Mouse (Mus musculus) ES-Bruce4 (cell line): ENCODE measurements around the gene BC030867. TPM values are rescaled to one million over a fixed set of nuclear protein-coding genes. Genes with fewer than 3 reads are reported as not detected.

ENCODE experiments used
- H3K27ac ChIP-seq: 2 replicates; pipeline ENCODE4 v1.5.1; 2012; ENCODE audit warnings: low read length, inconsistent platforms; ENCODE audit not compliant: insufficient read depth
- H3K27me3 ChIP-seq: 2 replicates; pipeline ENCODE4 v1.6.1; 2012; ENCODE audit warnings: mild to moderate bottlenecking, low read length, inconsistent platforms; ENCODE audit not compliant: control insufficient read depth, poor library complexity, insufficient read depth, severe bottlenecking
- H3K36me3 ChIP-seq: 2 replicates; pipeline ENCODE4 v1.6.1; 2012; ENCODE audit warnings: inconsistent platforms, mild to moderate bottlenecking, low read length, moderate library complexity; ENCODE audit not compliant: control insufficient read depth, poor library complexity, insufficient read depth, severe bottlenecking
- H3K4me1 ChIP-seq: one replicate; pipeline ENCODE4 v1.8.1; 2011; ENCODE audit warnings: low read length; ENCODE audit not compliant: control insufficient read depth, insufficient read depth
- H3K4me3 ChIP-seq: 2 replicates; pipeline ENCODE4 v1.5.1; 2011; ENCODE audit warnings: low read depth, mild to moderate bottlenecking, low read length
- H3K9ac ChIP-seq: 2 replicates; pipeline ENCODE4 v1.6.1; 2012; ENCODE audit warnings: low read depth, mild to moderate bottlenecking, inconsistent platforms; ENCODE audit not compliant: poor library complexity, severe bottlenecking
- H3K9me3 ChIP-seq: replicated peaks from 2 replicates; pipeline ENCODE4 v1.6.1; 2012; ENCODE audit warnings: mild to moderate bottlenecking, low read length, inconsistent platforms; ENCODE audit not compliant: control insufficient read depth, poor library complexity, insufficient read depth, severe bottlenecking
- CTCF ChIP-seq: IDR thresholded peaks from one replicate; pipeline ENCODE4 v1.8.1; 2011; ENCODE audit warnings: low read depth, low read length
- EP300 ChIP-seq: IDR thresholded peaks from 2 replicates; pipeline ENCODE4 v1.6.1; 2011; ENCODE audit warnings: low read depth, low read length; ENCODE audit not compliant: insufficient read depth
- POLR2A ChIP-seq: IDR thresholded peaks from one replicate; pipeline ENCODE4 v1.8.1; 2011; ENCODE audit warnings: low read length; ENCODE audit not compliant: insufficient read depth
- polyA plus RNA-seq: library from polyadenylated mRNA; stranded (reverse); fragments of >200 nt; gene quantifications from 2 replicates; pipeline ENCODE4 v1.2.4, GENCODE M21; 2011; ENCODE audit warnings: low read depth; ENCODE audit not compliant: missing spikeins, insufficient read depth, insufficient read length

Gene BC030867
- polyA plus RNA-seq, 1 experiment = 34.0 TPM

DNA sequence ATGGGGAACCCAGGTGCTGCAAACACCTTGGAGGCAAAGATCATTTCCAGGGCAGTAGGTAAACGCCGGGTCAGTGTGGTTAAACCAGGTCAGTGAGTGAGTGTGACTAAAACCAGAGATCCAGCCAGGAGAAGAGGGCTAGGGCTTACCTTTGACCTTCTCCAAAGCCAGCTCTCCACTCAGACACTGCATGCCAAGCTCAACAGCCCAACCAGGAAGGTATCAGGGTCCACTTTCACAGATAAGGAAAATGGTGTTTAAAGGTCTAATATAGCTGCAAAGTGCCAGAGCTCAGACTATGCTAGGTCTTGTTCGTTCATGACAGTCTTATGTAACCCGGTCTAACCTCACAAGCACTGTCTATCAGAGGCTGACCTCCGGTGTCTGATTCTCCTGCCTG lies 7.4 kb upstream of the BC030867 start:
- no peak overlapping the region for H3K4me3 ChIP-seq
- no peak overlapping the region for H3K9ac ChIP-seq
- H3K9me3 ChIP-seq = no peaks in the 10 kb centered on the region
- H3K27ac ChIP-seq = no peak overlapping the region
- TF ChIP-seq EP300 = no peak
- no peak for TF ChIP-seq POLR2A
- TF ChIP-seq CTCF = no peak
- H3K36me3 ChIP-seq = no peaks in the 10 kb centered on the region
- no peaks in the 10 kb centered on the region for H3K27me3 ChIP-seq
- no peaks in the 10 kb centered on the region for H3K4me1 ChIP-seq

DNA sequence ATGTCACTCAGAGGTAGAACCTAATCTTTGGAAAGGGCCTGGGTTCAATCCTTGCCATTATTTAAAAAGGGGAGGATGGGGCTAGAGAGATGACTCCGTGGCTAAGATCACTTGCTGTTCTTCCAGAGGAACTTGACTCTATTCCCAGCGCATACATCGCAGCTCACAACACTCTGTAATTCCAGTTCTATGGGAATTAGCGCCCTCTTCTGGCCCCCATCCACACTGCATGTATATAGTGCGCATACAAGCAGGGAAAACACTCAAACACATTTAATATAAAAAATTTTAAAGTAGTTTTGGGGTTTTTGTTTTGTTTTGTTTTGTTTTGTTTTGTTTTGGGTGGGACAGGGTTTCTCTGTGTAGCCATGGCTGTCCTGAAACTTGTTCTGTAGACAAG lies 6.8 kb upstream of the BC030867 start:
- H3K4me3 ChIP-seq = no peak overlapping the region
- H3K9me3 ChIP-seq = no peaks in the 10 kb centered on the region
- H3K27ac ChIP-seq = no peak overlapping the region
- H3K4me1 ChIP-seq = no peaks in the 10 kb centered on the region
- H3K36me3 ChIP-seq = no peaks in the 10 kb centered on the region
- H3K9ac ChIP-seq = no peak overlapping the region
- TF ChIP-seq EP300 = no peak
- no peak for TF ChIP-seq POLR2A
- TF ChIP-seq CTCF = peak; percentile 20
- no peaks in the 10 kb centered on the region for H3K27me3 ChIP-seq

DNA sequence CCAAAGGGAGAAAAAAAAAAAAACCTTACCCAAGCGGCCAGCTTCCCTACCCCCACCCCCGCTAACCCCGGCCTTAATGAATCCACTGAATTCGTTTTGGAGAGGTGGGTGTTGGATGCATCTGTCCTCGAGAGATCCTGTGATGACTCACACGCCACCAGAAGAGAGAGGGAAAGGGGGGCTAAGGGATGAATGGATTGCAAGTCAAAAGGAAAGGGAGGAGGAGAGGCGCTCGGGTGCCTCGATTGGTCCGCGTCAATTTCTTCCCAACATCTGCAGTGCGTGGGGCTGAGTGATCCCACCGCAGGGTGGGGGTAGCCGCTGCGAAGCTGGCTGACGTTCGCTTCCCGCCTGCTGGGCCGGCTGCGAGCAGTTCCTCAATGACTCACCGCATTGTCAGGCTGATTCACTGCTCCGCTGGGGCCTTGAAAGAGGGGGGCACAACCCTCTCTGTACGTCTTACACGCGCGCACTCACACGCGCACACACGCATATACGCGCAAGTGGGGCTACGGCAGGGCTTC lies 3.7 kb upstream of the BC030867 start:
- Histone ChIP-seq H3K27me3 (no peaks in the 10 kb centered on the region), H3K9me3 (no peaks in the 10 kb centered on the region), H3K36me3 (no peaks in the 10 kb centered on the region), H3K27ac (no peak overlapping the region), H3K4me3 (peak overlapping the region; percentile 14; the same call in 1 of the 2 replicates), H3K9ac (0 out of 2 replicates have a peak overlapping the region, but pooled peaks have one; percentile 4), H3K4me1 (no peaks in the 10 kb centered on the region)
- TF ChIP-seq POLR2A (no peak), EP300 (peak; percentile 79; the same call in 1 of the 2 replicates)

DNA sequence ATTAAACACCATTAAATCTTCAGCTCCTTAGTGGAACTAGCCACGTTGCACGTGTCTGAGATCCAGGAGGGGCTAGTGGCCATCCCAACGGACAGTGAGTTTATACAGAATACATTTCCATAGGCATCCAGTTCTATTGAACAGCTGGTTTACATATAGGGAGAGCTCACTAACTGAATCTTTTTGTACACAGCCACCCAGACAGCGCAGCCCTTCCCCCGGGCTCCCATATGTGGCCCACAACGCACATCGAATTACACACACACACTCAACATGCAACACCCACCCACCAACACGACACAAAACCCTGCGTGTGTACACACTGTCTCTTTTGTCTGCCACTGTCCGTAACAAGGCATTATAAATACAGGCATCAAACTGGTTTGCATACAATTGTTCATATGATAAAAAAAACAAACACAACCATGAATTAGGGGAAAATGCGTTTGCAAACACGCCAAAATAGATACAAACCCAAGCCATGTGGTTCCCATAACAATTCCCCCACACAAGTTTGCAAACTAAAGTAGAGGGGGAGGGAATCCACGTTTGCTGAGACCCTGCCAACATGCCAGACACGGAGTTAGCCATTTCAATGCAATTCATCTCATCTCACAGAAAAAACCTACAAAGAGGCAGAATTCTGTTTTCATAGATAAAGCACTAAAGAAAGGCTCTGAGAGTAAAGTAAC lies 3.0 kb upstream of the BC030867 start:
- Histone ChIP-seq H3K27me3 (no peaks in the 10 kb centered on the region), H3K9me3 (no peaks in the 10 kb centered on the region), H3K36me3 (peaks cover 2% of the 10 kb centered on the region), H3K9ac (no peak overlapping the region), H3K4me1 (no peaks in the 10 kb centered on the region), H3K4me3 (no peak overlapping the region), H3K27ac (no peak overlapping the region)
- TF ChIP-seq EP300 (no peak), POLR2A (no peak), CTCF (no peak)

DNA sequence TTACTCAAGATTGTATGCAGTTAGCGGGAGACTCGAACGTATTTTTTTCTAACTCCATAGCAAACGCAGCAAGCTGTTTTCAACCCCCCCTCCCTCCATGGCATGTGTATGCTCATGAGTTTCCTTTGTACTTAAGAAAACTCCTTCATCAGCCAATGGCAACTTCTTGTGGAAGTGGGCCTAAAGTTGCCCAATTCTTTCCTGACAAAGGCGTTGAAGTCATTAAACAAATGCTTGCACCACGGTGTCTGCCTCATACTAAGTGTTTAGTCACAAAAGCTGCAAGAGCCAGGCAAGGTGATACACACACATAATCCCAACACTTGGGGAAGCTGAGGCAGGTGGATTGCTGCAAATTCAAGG lies 2.4 kb upstream of the BC030867 start:
- peaks cover 8% of the 10 kb centered on the region for H3K36me3 ChIP-seq
- no peak overlapping the region for H3K27ac ChIP-seq
- no peak overlapping the region for H3K9ac ChIP-seq
- H3K4me1 ChIP-seq = no peaks in the 10 kb centered on the region
- TF ChIP-seq EP300 (no peak), CTCF (no peak), POLR2A (no peak)
- no peak overlapping the region for H3K4me3 ChIP-seq
- H3K9me3 ChIP-seq = no peaks in the 10 kb centered on the region
- no peaks in the 10 kb centered on the region for H3K27me3 ChIP-seq

DNA sequence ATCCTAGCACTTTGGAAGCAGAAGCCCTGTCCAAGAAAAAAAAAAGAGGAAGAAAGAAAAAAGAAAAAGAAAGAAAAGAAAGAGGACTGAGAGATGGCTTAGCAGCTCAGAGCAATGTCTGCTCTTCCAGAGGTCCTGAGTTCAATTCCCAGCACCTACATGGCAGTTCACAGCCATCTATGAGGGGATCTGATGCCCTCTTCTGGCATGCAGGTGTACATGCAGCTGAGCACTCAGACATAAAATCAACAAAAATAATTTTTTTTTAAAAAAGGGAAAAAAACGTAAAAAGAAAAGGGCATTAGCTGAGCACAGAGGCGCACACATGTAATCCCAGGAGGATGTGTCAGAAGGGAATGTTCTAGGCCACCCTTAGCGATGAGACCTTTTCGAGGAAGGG lies 1.8 kb upstream of the BC030867 start:
- no peak for TF ChIP-seq CTCF
- no peak for TF ChIP-seq EP300
- TF ChIP-seq POLR2A = no peak
- Histone ChIP-seq H3K36me3 (peaks cover 13% of the 10 kb centered on the region), H3K9me3 (no peaks in the 10 kb centered on the region)

More for the DNA sequence above, 1.8 kb upstream of the BC030867 start:
- H3K27ac ChIP-seq = no peak overlapping the region
- no peak overlapping the region for H3K4me3 ChIP-seq
- no peak overlapping the region for H3K9ac ChIP-seq
- H3K4me1 ChIP-seq = no peaks in the 10 kb centered on the region
- no peaks in the 10 kb centered on the region for H3K27me3 ChIP-seq
